Mouse (Mus musculus): ENCODE measurements around the gene Maml2.

Gene Maml2

GRCm38 (mm10) chr9:13697041-13697811 is 399.5 kb downstream of the Maml2 start:
- in situ Hi-C loops (cut with MboI, MseI): no loop called here

GRCm38 (mm10) chr9:13697869-13698268 is 400.1 kb downstream of the Maml2 start:
- in situ Hi-C loops (cut with MboI, MseI): no loop called here

GRCm38 (mm10) chr9:13699061-13699780 is 401.5 kb downstream of the Maml2 start:
- in situ Hi-C loops (cut with MboI, MseI): no loop called here

- in situ Hi-C loops (cut with MboI, MseI): no loop called here
Observed at GRCm38 (mm10) chr9:13699781-13700116, 402.0 kb downstream of the Maml2 start.

GRCm38 (mm10) chr9:13701773-13702172 is 404.0 kb downstream of the Maml2 start:
- in situ Hi-C loops (cut with MboI, MseI): no loop called here

GRCm38 (mm10) chr9:13703100-13703499 is 405.3 kb downstream of the Maml2 start:
- in situ Hi-C loops (cut with MboI, MseI): no loop called here

GRCm38 (mm10) chr9:13704917-13705316 is 407.2 kb downstream of the Maml2 start:
- in situ Hi-C loops (cut with MboI, MseI): no loop called here

- in situ Hi-C loops (cut with MboI, MseI): no loop called here
Observed at GRCm38 (mm10) chr9:13707066-13707555, 409.4 kb downstream of the Maml2 start.

- in situ Hi-C loops (cut with MboI, MseI): no loop called here
Observed at GRCm38 (mm10) chr9:13709436-13709835, 411.7 kb downstream of the Maml2 start.

- in situ Hi-C loops (cut with MboI, MseI): loop anchor here (5.0 to 10.0 kb wide), 3 partner anchors 301 to 479 kb away; partner anchors contain the start of gene Maml2 (in 2 of the 2)
Observed at GRCm38 (mm10) chr9:13715891-13716290, 418.1 kb downstream of the Maml2 start.

GRCm38 (mm10) chr9:13716316-13717099 is 418.8 kb downstream of the Maml2 start:
- in situ Hi-C loops (cut with MboI, MseI): loop anchor here (5.0 to 10.0 kb wide), 3 partner anchors 302 to 479 kb away; partner anchors contain the start of gene Maml2 (in 2 of the 2)

- in situ Hi-C loops (cut with MboI, MseI): no loop called here
Observed at GRCm38 (mm10) chr9:13748404-13748797, 450.6 kb downstream of the Maml2 start, which contains the start of gene Mtmr2. Mtmr2 (plus strand) TSS chr9:13748410.

GRCm38 (mm10) chr9:13748798-13749674 is 451.3 kb downstream of the Maml2 start:
- in situ Hi-C loops (cut with MboI, MseI): no loop called here

- in situ Hi-C loops (cut with MboI, MseI): no loop called here
Observed at GRCm38 (mm10) chr9:13749675-13749998, 451.9 kb downstream of the Maml2 start.

GRCm38 (mm10) chr9:13752543-13752942 is 454.8 kb downstream of the Maml2 start:
- in situ Hi-C loops (cut with MboI, MseI): no loop called here

All from T-helper 17 cell (primary cell).